Mouse (Mus musculus) cortical plate, adult 2 months (tissue): ENCODE results near the gene Spag6. TPM values are rescaled to one million over a fixed set of nuclear protein-coding genes. Genes with fewer than 3 reads are reported as not detected.

Source experiments
- H3K27ac ChIP-seq: fragments of 200-500 bp; 2 replicates; pipeline ENCODE4 v1.5.1; 2012; ENCODE audit warnings: low read length, control low read depth, inconsistent platforms; ENCODE audit not compliant: insufficient read depth
- H3K4me1 ChIP-seq: fragments of 200-500 bp; 2 replicates; pipeline ENCODE4 v1.6.1; 2011; ENCODE audit warnings: low read length; ENCODE audit not compliant: control insufficient read depth, insufficient read depth
- H3K4me3 ChIP-seq: fragments of 200-500 bp; 2 replicates; pipeline ENCODE4 v1.5.1; 2011; ENCODE audit warnings: mild to moderate bottlenecking, low read length, control low read depth; ENCODE audit not compliant: insufficient read depth
- CTCF ChIP-seq: fragments of 200-500 bp; IDR thresholded peaks from 2 replicates; pipeline ENCODE4 v1.5.1; 2011; ENCODE audit warnings: mild to moderate bottlenecking, control low read depth, low read length; ENCODE audit not compliant: insufficient read depth; ENCODE audit errors: extremely low read depth
- POLR2A ChIP-seq: fragments of 200-500 bp; IDR thresholded peaks from 2 replicates; pipeline ENCODE4 v1.6.1; 2011; ENCODE audit warnings: mild to moderate bottlenecking, low read length, control low read depth; ENCODE audit not compliant: insufficient read depth; ENCODE audit errors: extremely low read depth
- polyA plus RNA-seq: library from polyadenylated mRNA; depleted of rRNA; stranded (reverse); fragments of >200 nt; gene quantifications from 2 replicates; pipeline ENCODE4 v1.2.3, GENCODE M21; 2012

Spag6 gene
- polyA plus RNA-seq, 1 experiment: 6.7 TPM

DNA sequence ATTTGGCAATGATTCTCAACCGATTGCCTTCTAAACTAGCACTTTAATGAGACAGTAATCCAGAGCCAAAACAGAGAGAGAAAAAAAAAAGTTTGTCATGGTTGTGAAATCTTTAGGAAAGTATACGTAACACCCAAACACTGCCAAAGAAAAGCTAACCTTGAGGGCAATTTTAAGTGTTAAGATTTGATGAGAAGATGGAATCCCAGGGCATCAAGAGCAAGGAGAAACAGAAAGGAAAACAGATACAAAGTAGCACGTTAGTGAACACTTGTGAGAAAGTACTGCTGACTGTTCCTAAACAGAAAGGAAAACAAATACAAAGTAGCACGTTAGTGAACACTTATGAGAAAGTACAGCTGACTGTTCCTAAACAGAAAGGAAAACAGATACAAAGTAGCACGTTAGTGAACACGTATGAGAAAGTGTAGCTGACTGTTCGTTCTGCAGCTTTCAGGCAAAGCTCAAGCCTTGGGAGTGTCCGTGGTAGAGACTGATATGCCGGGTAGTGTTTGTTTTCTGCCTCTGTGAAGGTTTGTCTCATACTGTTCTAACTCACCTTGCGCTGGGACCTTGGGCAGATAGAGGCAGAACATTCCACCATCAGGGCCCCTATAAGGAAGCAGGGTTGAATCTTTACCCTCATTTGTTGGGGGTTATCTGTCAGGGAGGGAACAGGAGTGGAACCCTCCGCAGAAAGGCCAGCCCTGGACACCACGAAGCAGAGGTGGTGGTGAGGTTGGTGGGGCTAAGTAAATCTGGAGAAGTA lies 71.8 kb downstream of the Spag6 start:
- no peak for TF ChIP-seq POLR2A
- no peak for TF ChIP-seq CTCF
- Histone ChIP-seq H3K4me1 (no peaks in the 10 kb centered on the region), H3K27ac (no peak overlapping the region), H3K4me3 (peak overlapping the region; percentile 69; the same call in 1 of the 2 replicates)

DNA sequence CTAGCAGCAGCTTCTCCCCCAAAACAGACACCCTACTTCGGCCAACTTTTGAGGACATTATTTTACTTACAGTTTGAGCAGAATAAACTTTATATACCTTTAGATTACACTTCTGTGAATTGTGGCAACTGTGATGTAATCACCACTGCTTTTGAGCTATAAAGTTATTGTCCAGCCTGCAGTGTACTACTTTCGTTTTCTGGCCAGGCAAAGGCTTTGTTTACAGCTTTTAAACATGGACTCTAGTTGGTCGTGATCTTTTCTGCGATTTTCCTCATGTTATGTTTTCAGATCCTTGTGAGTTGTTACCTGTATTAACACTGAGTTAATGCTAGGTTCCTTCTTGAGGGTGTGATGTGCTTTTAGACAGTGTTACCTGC lies 72.6 kb downstream of the Spag6 start:
- TF ChIP-seq POLR2A: no peak
- TF ChIP-seq CTCF: no peak
- H3K4me1 ChIP-seq: no peaks in the 10 kb centered on the region
- peak overlapping the region; percentile 69 for H3K4me3 ChIP-seq
- H3K27ac ChIP-seq: peak overlapping the region; percentile 83

DNA sequence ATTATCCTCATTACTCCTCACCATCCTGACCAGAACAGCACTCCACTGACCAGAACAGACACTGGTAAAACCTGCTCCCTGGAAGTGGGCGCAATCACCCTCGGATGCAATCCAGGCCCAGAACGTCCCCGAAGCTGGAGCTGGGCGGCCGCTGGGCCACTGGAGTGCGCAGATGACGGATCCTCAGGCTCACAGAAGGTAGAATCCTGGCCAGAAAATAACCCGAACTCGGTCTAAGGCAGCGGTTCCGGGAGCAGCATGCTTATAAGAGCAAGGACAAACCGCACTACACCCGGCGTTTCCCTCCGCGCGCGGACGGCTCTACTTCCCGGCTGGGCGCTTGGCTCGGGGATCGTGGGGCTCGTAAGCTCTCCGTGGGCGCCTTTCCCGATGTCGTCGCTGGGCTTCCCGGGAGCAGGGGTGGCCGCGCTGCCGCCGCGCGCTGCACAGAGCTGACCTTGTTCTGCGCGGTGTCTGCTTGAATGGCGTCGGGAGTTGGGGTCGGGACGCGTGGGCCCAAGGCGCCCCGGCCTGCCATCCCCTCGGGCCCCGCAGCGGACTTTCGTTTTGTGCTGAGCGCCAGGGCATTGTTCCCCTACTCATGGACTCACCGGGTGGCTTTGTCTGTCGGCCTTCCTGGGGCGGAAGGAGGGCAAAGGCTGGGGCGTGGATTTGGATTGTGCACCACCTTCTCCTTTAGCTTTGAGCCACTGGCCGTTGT lies 73.1 kb downstream of the Spag6 start:
- peak overlapping the region; percentile 69 for H3K4me3 ChIP-seq
- TF ChIP-seq POLR2A (peak; percentile 62), CTCF (no peak)
- no peaks in the 10 kb centered on the region for H3K4me1 ChIP-seq
- peak overlapping the region; percentile 83 for H3K27ac ChIP-seq

DNA sequence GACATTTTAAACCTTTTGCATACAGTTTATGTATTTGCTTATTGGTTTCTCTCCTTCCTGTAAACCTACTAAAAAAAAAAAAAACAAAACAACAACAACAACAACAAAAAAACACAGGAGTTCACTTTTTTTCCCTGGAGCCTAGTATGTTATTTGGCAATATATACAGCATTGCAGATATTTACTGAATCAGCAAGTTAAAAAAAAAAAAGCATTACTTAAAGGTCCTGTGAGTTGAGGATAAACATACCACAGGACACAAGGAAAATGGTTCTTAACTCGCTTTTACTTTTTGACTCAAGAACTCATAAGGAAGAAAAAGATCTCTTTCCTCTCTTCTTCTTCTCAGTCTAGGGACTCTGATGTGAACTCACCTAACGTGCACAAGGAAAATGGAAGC lies 74.6 kb downstream of the Spag6 start:
- no peak overlapping the region for H3K27ac ChIP-seq
- H3K4me1 ChIP-seq: no peaks in the 10 kb centered on the region
- TF ChIP-seq CTCF (no peak), POLR2A (no peak)
- H3K4me3 ChIP-seq: no peak overlapping the region

DNA sequence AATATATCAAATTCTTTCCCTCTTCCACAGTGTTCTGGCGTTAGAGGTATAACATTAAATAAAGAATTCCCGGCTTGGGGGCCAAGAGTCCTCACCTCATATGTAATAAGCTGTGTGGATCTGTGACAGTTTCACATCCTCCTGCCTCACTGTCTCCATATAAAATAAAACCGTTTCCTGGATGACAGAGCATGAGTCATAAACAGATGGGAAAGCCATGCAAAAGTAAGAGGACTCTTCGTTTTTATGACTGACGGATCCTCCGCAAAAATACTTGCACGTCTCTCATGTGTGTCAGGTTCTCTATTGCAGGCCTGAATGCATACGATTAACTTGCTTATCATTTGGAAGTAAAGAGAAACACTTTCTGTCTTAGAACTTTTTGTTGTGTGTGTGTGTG lies 78.6 kb downstream of the Spag6 start:
- TF ChIP-seq CTCF (no peak), POLR2A (no peak)
- Histone ChIP-seq H3K4me1 (no peaks in the 10 kb centered on the region), H3K4me3 (no peak overlapping the region)

DNA sequence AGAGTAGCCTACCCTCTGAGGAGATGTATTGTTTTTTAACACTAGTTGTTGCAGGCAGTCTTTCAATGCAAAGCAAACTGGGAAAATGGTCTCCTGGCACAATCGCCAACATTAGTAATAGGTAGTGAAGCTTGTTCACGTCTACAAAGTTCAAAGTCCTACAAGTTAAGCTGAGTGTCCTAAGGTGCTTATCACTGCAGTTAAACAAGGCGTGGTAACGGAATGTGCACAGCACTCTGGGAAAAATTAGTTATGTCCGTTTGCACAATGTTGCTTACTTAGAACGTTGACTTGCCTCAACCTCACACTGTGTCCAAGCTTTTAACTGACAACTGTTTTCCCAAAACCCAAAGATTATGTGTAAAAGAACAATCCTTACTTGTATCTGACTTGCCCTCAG lies 80.5 kb downstream of the Spag6 start:
- Histone ChIP-seq H3K4me3 (no peak overlapping the region), H3K27ac (no peak overlapping the region), H3K4me1 (no peaks in the 10 kb centered on the region)
- no peak for TF ChIP-seq POLR2A
- no peak for TF ChIP-seq CTCF

More for the DNA sequence above, 78.6 kb downstream of the Spag6 start:
- H3K27ac ChIP-seq: no peak overlapping the region

DNA sequence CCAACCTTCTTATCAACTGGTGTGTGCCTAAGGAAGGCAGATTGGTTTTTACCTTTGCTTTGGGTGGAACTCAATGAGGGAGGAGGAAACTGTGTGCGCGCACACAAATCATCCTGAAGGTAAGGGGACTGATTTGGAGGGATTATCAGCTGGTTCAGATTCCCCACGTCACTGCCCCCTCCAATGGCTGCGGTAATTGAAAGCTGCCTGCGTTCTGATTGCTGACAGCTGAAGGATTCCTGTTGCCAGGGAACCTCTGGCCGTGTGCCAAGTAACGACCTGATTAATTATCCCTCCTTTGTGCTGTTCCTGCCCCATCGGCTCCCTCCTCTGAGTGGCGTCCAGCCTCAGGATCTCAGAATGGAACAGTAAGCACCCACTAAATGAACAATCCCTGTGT lies 84.4 kb downstream of the Spag6 start:
- TF ChIP-seq POLR2A (no peak), CTCF (no peak)
- H3K27ac ChIP-seq: no peak overlapping the region
- H3K4me3 ChIP-seq: no peak overlapping the region
- no peaks in the 10 kb centered on the region for H3K4me1 ChIP-seq

DNA sequence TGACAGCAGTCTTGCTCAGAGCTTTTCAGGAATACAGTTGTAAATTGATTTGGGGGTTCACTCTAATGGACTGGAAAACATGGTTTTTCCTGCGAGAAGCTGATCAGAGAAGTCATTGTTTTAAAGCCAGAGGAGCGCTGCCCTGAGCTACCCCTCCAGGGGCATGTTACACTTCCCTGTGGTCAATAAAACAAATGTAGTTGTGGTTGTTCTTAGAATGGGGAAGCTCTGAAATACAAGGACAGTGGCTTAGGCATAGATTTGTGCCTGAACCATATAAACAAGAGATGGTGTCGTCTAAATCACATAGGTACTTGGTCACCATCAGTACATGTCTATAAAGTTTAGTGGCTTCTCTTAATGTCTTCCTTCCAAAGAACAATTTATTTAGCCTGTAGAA lies 86.0 kb downstream of the Spag6 start:
- no peak overlapping the region for H3K4me3 ChIP-seq
- H3K27ac ChIP-seq: no peak overlapping the region
- H3K4me1 ChIP-seq: no peaks in the 10 kb centered on the region
- TF ChIP-seq POLR2A (no peak), CTCF (no peak)

DNA sequence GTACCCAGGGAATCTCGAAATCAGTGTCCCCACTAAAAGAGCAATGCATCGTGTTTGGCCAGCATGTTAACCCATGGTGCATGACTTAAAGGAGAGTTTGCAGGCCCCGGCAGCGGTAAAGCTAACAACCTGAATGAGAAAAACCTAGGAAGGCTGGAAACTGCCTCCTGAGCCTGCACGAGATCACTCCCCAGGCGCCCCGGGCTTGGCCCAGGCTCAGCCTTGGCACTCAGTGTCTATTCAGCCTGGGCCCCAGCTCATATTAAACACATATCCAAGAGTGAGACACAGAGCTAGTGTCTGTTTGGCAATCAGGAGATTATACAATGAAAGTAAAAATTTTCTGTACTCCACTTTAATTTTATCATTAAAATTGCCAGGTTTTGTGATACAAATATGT lies 87.5 kb downstream of the Spag6 start:
- Histone ChIP-seq H3K4me3 (no peak overlapping the region), H3K27ac (no peak overlapping the region), H3K4me1 (no peaks in the 10 kb centered on the region)
- no peak for TF ChIP-seq POLR2A
- no peak for TF ChIP-seq CTCF

DNA sequence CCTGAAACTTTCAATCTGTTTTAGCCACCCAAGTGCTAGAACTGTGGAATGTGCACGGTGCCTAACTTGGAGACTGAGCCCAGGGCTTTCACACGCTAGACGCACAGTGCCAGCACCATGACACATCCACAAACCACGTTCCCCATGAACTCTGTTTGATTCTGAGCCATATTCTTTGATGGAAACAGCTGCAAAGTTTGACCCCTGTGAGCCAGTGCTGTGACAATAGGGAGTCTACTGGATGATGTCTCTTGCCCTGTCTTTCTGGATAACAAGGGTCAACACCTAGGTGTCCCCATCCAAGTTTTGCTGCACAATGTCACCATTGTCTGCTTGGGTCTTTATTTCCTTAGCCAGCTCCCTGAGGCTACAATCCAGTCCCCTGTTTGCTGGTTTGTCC lies 100.4 kb downstream of the Spag6 start:
- Histone ChIP-seq H3K4me1 (no peaks in the 10 kb centered on the region), H3K4me3 (no peak overlapping the region), H3K27ac (no peak overlapping the region)
- TF ChIP-seq CTCF (no peak), POLR2A (no peak)
